Mouse (Mus musculus) lung, adult 2 months (tissue): ENCODE measurements at regions not wholly inside any gene's neighbourhood (a gene's known extent, or its start where the extent isn't known, plus 50 kb on each side); places are given as distances from the start of the nearest gene placed in this dataset.

Source experiments
- DNase-seq: peaks from one replicate; pipeline ENCODE4 v3.0.0; 2022
- H3K4me1 ChIP-seq: fragments of 200-500 bp; 2 replicates; pipeline ENCODE4 v1.6.1; 2011; ENCODE audit warnings: low read length; ENCODE audit not compliant: control insufficient read depth, insufficient read depth
- H3K4me3 ChIP-seq: fragments of 200-500 bp; replicated peaks from 2 replicates; pipeline ENCODE3; 2011; ENCODE audit warnings: low read depth, mild to moderate bottlenecking, control low read depth, low read length; ENCODE audit errors: extremely low read depth
- CTCF ChIP-seq: fragments of 200-500 bp; IDR thresholded peaks from 2 replicates; pipeline ENCODE4 v1.5.1; 2011; ENCODE audit warnings: mild to moderate bottlenecking, low read length, control low read depth; ENCODE audit not compliant: insufficient read depth
- POLR2A ChIP-seq: fragments of 200-500 bp; IDR thresholded peaks from 2 replicates; pipeline ENCODE4 v1.6.1; 2011; ENCODE audit warnings: low read depth, mild to moderate bottlenecking, control low read depth, low read length, borderline replicate concordance; ENCODE audit errors: extremely low read depth
- WGBS: fragments of 180-500 bp; shearing (Covaris S2); methylation state at CpG from one replicate; pipeline ENCODE4 v1.1.7; 2018; 5-methylcytosine and 5-hydroxymethylcytosine counted together

GRCm38 (mm10) chr16:92965651-92966050 is 139.7 kb upstream of the Runx1 start:
- WGBS: 55% methylated on average over 3 of the region's 3 CpGs
- DNase-seq: no peak
- TF ChIP-seq CTCF (no peak), POLR2A (no peak)
- Histone ChIP-seq H3K4me3 (no peak overlapping the region), H3K4me1 (no peaks in the 10 kb centered on the region)

- no peak for DNase-seq
- H3K4me1 ChIP-seq: no peaks in the 10 kb centered on the region
- WGBS: 75% methylated on average over 4 of the region's 4 CpGs
Measured at GRCm38 (mm10) chr16:92963582-92963981, 137.6 kb upstream of the Runx1 start.

GRCm38 (mm10) chr16:92961361-92961760 is 135.4 kb upstream of the Runx1 start:
- DNase-seq: no peak
- 75% methylated on average over 3 of the region's 3 CpGs for WGBS
- Histone ChIP-seq H3K4me1 (no peaks in the 10 kb centered on the region), H3K4me3 (no peak overlapping the region)
- TF ChIP-seq CTCF (no peak), POLR2A (no peak)

More at GRCm38 (mm10) chr16:92963582-92963981, 137.6 kb upstream of the Runx1 start:
- TF ChIP-seq CTCF (no peak), POLR2A (no peak)
- no peak overlapping the region for H3K4me3 ChIP-seq

- WGBS: 64% methylated on average over 7 of the region's 7 CpGs
- no peaks in the 10 kb centered on the region for H3K4me1 ChIP-seq
- no peak for DNase-seq
- no peak overlapping the region for H3K4me3 ChIP-seq
- TF ChIP-seq CTCF: no peak
- TF ChIP-seq POLR2A: no peak
Measured at GRCm38 (mm10) chr16:92960740-92961139, 134.8 kb upstream of the Runx1 start.

GRCm38 (mm10) chr16:92958967-92959366 is 133.0 kb upstream of the Runx1 start:
- no peaks in the 10 kb centered on the region for H3K4me1 ChIP-seq
- 77% methylated on average over 8 of the region's 8 CpGs for WGBS
- DNase-seq: no peak
- TF ChIP-seq POLR2A (no peak), CTCF (no peak)
- no peak overlapping the region for H3K4me3 ChIP-seq

GRCm38 (mm10) chr16:92958146-92958545 is 132.2 kb upstream of the Runx1 start:
- DNase-seq: no peak
- no peak for TF ChIP-seq POLR2A
- no peak for TF ChIP-seq CTCF
- H3K4me3 ChIP-seq: no peak overlapping the region
- no peaks in the 10 kb centered on the region for H3K4me1 ChIP-seq
- WGBS: 53% methylated on average over 6 of the region's 6 CpGs

- TF ChIP-seq CTCF: no peak
- TF ChIP-seq POLR2A: no peak
- Histone ChIP-seq H3K4me3 (no peak overlapping the region), H3K4me1 (no peaks in the 10 kb centered on the region; the same call in 1 of the 2 replicates)
- 37% methylated on average over 5 of the region's 5 CpGs for WGBS
- DNase-seq: no peak
Measured at GRCm38 (mm10) chr16:92955508-92955907, 129.6 kb upstream of the Runx1 start.

GRCm38 (mm10) chr16:92955087-92955486 is 129.1 kb upstream of the Runx1 start:
- TF ChIP-seq POLR2A (no peak), CTCF (no peak)
- Histone ChIP-seq H3K4me1 (no peaks in the 10 kb centered on the region; the same call in 1 of the 2 replicates), H3K4me3 (no peak overlapping the region)
- DNase-seq: no peak
- 94% methylated on average over 4 of the region's 4 CpGs for WGBS

- TF ChIP-seq CTCF (no peak), POLR2A (no peak)
- Histone ChIP-seq H3K4me3 (no peak overlapping the region), H3K4me1 (no peaks in the 10 kb centered on the region; the same call in 1 of the 2 replicates)
- WGBS: 42% methylated on average over 11 of the region's 11 CpGs
- DNase-seq: no peak
Measured at GRCm38 (mm10) chr16:92953936-92954654, 128.1 kb upstream of the Runx1 start.

- 42% methylated on average over 7 of the region's 7 CpGs for WGBS
Measured at GRCm38 (mm10) chr16:92952336-92953097, 126.6 kb upstream of the Runx1 start.

More at GRCm38 (mm10) chr16:92952336-92953097, 126.6 kb upstream of the Runx1 start:
- TF ChIP-seq POLR2A: no peak
- no peak for TF ChIP-seq CTCF
- no peak for DNase-seq
- no peak overlapping the region for H3K4me3 ChIP-seq
- no peaks in the 10 kb centered on the region; the same call in 1 of the 2 replicates for H3K4me1 ChIP-seq
